Mouse (Mus musculus) lung, postnatal 0 days (tissue): ENCODE measurements around the gene Aplf.

Experiments
- CTCF ChIP-seq: IDR thresholded peaks from 2 replicates; pipeline ENCODE4 v1.5.1; 2016; ENCODE audit warnings: antibody characterized with exemption, mild to moderate bottlenecking
- EP300 ChIP-seq: IDR thresholded peaks from 2 replicates; pipeline ENCODE4 v1.6.1; 2016; ENCODE audit warnings: antibody characterized with exemption, mild to moderate bottlenecking, control low read depth

GRCm38 (mm10) chr6:87582456-87582855, 89.5 kb downstream of the Aplf start:
- TF ChIP-seq CTCF (no peak), EP300 (peak; percentile 79)
